Mouse (Mus musculus): ENCODE measurements around the gene Stx19. TPM values are rescaled to one million over a fixed set of nuclear protein-coding genes. Genes with fewer than 3 reads are reported as not detected.
A peak's percentile ranks its signal among the peaks of the same experiment; 100 is the strongest.

The Stx19 gene
- polyA plus RNA-seq, 1 experiment from 2014 or later: 5.6 TPM

GRCm38 (mm10) chr16:62854191-62855068, 40.0 kb downstream of the Stx19 start, which contains the start of gene Pros1:
Gene Pros1 (plus strand): TSS chr16:62854307.
- Histone ChIP-seq H3K9ac (replicated peaks; ENCODE audit: low read depth, low read length) (peak within 1 kb of the TSS; percentile 72), H3K27me3 (ENCODE audit: control insufficient read depth, insufficient read depth, low read length) (no peaks in the 10 kb centered on the region), H3K36me3 (ENCODE audit: control insufficient read depth, insufficient read depth, low read length) (no peaks in the 10 kb centered on the region), H3K9me3 (ENCODE audit: control insufficient read depth, low read depth, low read length) (no peaks in the 10 kb centered on the region), H3K4me1 (ENCODE audit: control insufficient read depth, insufficient read depth, low read length) (no peaks in the 10 kb centered on the region), H3K4me3 (ENCODE audit: low read depth, low read length) (peak within 1 kb of the TSS; percentile 56), H3K27ac (ENCODE audit: low read length) (peak within 1 kb of the TSS; percentile 58; the same call in 1 of the 2 replicates), H3K4me2 (replicated peaks; ENCODE audit: low read depth, low read length) (peak within 1 kb of the TSS; percentile 86)
- WGBS: 4% methylated on average over 37 of the region's 42 CpGs
- ATAC-seq (ENCODE audit: insufficient number of reproducible peaks, insufficient read depth, low FRiP score, low read depth): peak; percentile 92

DNA sequence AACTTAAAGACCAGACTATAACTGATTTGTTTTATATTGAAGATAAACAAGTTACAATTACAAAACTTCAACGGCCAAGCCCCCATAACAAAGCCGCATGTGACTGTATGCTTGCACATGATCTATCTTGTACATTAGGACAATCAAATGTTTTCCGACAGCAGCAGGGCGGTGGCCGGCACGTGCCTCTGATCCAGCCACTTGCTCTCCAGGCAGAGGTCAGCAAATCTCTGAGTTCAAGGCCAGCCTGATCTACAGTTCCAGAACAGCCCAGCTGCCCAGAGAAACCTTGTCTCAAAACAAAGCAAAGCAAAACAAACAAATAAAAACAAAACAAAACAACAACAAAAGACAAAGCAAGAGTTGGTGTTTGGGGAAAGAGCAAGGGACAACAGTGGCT, 40.9 kb downstream of the Stx19 start:
- Histone ChIP-seq H3K27ac (ENCODE audit: low read length) (no peak overlapping the region), H3K9me3 (ENCODE audit: control insufficient read depth, low read depth, low read length) (no peaks in the 10 kb centered on the region), H3K27me3 (ENCODE audit: control insufficient read depth, insufficient read depth, low read length) (no peaks in the 10 kb centered on the region), H3K36me3 (ENCODE audit: control insufficient read depth, insufficient read depth, low read length) (no peaks in the 10 kb centered on the region), H3K4me3 (ENCODE audit: low read depth, low read length) (no peak overlapping the region), H3K4me2 (replicated peaks; ENCODE audit: low read depth, low read length) (no peak overlapping the region; the same call in 1 of the 2 replicates), H3K9ac (replicated peaks; ENCODE audit: low read depth, low read length) (no peak overlapping the region), H3K4me1 (ENCODE audit: control insufficient read depth, insufficient read depth, low read length) (no peaks in the 10 kb centered on the region)
- no peak for ATAC-seq (ENCODE audit: insufficient number of reproducible peaks, insufficient read depth, low FRiP score, low read depth)
- 66% methylated on average over 6 of the region's 6 CpGs for WGBS

- Histone ChIP-seq H3K4me3 (ENCODE audit: low read depth, low read length) (no peak overlapping the region), H3K27me3 (ENCODE audit: control insufficient read depth, insufficient read depth, low read length) (no peaks in the 10 kb centered on the region), H3K9me3 (ENCODE audit: control insufficient read depth, low read depth, low read length) (no peaks in the 10 kb centered on the region), H3K4me2 (replicated peaks; ENCODE audit: low read depth, low read length) (no peak overlapping the region), H3K27ac (ENCODE audit: low read length) (no peak overlapping the region), H3K36me3 (ENCODE audit: control insufficient read depth, insufficient read depth, low read length) (no peaks in the 10 kb centered on the region), H3K9ac (replicated peaks; ENCODE audit: low read depth, low read length) (no peak overlapping the region), H3K4me1 (ENCODE audit: control insufficient read depth, insufficient read depth, low read length) (no peaks in the 10 kb centered on the region)
- 88% methylated on average over 2 of the region's 2 CpGs for WGBS
- no peak for ATAC-seq (ENCODE audit: insufficient number of reproducible peaks, insufficient read depth, low FRiP score, low read depth)
Observed at GRCm38 (mm10) chr16:62856273-62856672, 41.8 kb downstream of the Stx19 start.

- H3K9ac ChIP-seq (replicated peaks; ENCODE audit: low read depth, low read length): no peak overlapping the region
- H3K9me3 ChIP-seq (ENCODE audit: control insufficient read depth, low read depth, low read length): no peaks in the 10 kb centered on the region
- no peaks in the 10 kb centered on the region for H3K27me3 ChIP-seq (ENCODE audit: control insufficient read depth, insufficient read depth, low read length)
- H3K4me3 ChIP-seq (ENCODE audit: low read depth, low read length): no peak overlapping the region
- H3K4me1 ChIP-seq (ENCODE audit: control insufficient read depth, insufficient read depth, low read length): no peaks in the 10 kb centered on the region
- 91% methylated on average over 2 of the region's 2 CpGs for WGBS
- H3K36me3 ChIP-seq (ENCODE audit: control insufficient read depth, insufficient read depth, low read length): no peaks in the 10 kb centered on the region
- ATAC-seq (ENCODE audit: insufficient number of reproducible peaks, insufficient read depth, low FRiP score, low read depth): no peak
- no peak overlapping the region for H3K4me2 ChIP-seq (replicated peaks; ENCODE audit: low read depth, low read length)
- H3K27ac ChIP-seq (ENCODE audit: low read length): no peak overlapping the region
Observed at GRCm38 (mm10) chr16:62857498-62857897, 43.0 kb downstream of the Stx19 start.

DNA sequence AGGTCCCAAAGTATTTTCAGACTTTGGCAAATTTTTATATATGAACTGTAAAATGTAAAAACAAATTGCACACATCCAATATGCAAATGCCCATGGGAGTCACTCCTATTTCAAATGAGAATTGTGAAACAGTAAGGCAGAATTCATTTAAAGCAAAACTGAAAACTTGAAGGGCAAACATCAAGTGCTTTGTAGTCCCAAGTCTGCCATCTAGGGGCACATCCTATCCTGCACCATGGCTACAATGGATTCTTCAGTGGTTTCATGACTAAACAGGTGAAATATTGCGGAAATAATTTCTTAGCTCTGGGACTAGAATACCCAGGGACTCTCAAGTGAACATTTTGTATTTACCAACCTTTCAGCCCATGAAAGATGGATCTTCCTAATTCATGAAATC, 43.5 kb downstream of the Stx19 start:
- no peak overlapping the region for H3K4me3 ChIP-seq (ENCODE audit: low read depth, low read length)
- no peaks in the 10 kb centered on the region for H3K27me3 ChIP-seq (ENCODE audit: control insufficient read depth, insufficient read depth, low read length)
- no peaks in the 10 kb centered on the region for H3K9me3 ChIP-seq (ENCODE audit: control insufficient read depth, low read depth, low read length)
- no peak for ATAC-seq (ENCODE audit: insufficient number of reproducible peaks, insufficient read depth, low FRiP score, low read depth)
- H3K9ac ChIP-seq (replicated peaks; ENCODE audit: low read depth, low read length): no peak overlapping the region
- WGBS: 96% methylated on average over 1 of the region's 1 CpGs
- H3K36me3 ChIP-seq (ENCODE audit: control insufficient read depth, insufficient read depth, low read length): no peaks in the 10 kb centered on the region
- no peak overlapping the region for H3K4me2 ChIP-seq (replicated peaks; ENCODE audit: low read depth, low read length)
- H3K4me1 ChIP-seq (ENCODE audit: control insufficient read depth, insufficient read depth, low read length): no peaks in the 10 kb centered on the region
- no peak overlapping the region for H3K27ac ChIP-seq (ENCODE audit: low read length)

DNA sequence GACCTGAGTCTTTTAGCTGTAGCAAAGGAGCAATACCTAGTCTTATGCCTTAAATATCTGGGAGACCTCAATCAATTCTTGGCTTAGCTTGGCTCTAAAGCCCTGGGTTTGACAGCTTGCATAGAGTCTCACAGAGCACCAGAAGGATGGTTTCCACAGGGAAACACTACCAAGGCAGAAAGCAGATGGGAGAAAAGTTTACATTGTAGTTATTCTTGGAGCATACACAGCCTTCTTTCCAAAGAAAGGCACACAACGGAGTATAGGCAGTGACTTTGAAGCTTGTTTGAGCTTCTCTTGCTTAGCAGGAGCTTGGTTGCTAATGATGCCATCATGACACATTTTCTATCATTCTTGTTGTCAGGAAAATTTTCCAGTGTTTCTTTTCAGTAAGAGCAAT, 45.7 kb downstream of the Stx19 start:
- H3K4me2 ChIP-seq (replicated peaks; ENCODE audit: low read depth, low read length): no peak overlapping the region
- H3K36me3 ChIP-seq (ENCODE audit: control insufficient read depth, insufficient read depth, low read length): no peaks in the 10 kb centered on the region
- 70% methylated on average over 1 of the region's 1 CpGs for whole genome bisulfite sequencing
- no peak overlapping the region for H3K9ac ChIP-seq (replicated peaks; ENCODE audit: low read depth, low read length)
- no peaks in the 10 kb centered on the region for H3K4me1 ChIP-seq (ENCODE audit: control insufficient read depth, insufficient read depth, low read length)
- no peaks in the 10 kb centered on the region for H3K9me3 ChIP-seq (ENCODE audit: control insufficient read depth, low read depth, low read length)
- no peak overlapping the region for H3K27ac ChIP-seq (ENCODE audit: low read length)
- no peak for ATAC-seq (ENCODE audit: insufficient number of reproducible peaks, insufficient read depth, low FRiP score, low read depth)
- no peaks in the 10 kb centered on the region for H3K27me3 ChIP-seq (ENCODE audit: control insufficient read depth, insufficient read depth, low read length)
- no peak overlapping the region for H3K4me3 ChIP-seq (ENCODE audit: low read depth, low read length)

- no peaks in the 10 kb centered on the region for H3K4me1 ChIP-seq (ENCODE audit: control insufficient read depth, insufficient read depth, low read length)
- ATAC-seq (ENCODE audit: insufficient number of reproducible peaks, insufficient read depth, low FRiP score, low read depth): no peak
- no peaks in the 10 kb centered on the region for H3K36me3 ChIP-seq (ENCODE audit: control insufficient read depth, insufficient read depth, low read length)
- H3K4me2 ChIP-seq (replicated peaks; ENCODE audit: low read depth, low read length): no peak overlapping the region
- no peaks in the 10 kb centered on the region for H3K27me3 ChIP-seq (ENCODE audit: control insufficient read depth, insufficient read depth, low read length)
- H3K9ac ChIP-seq (replicated peaks; ENCODE audit: low read depth, low read length): no peak overlapping the region
- no peaks in the 10 kb centered on the region for H3K9me3 ChIP-seq (ENCODE audit: control insufficient read depth, low read depth, low read length)
- 78% methylated on average over 6 of the region's 6 CpGs for WGBS
- H3K27ac ChIP-seq (ENCODE audit: low read length): no peak overlapping the region
- no peak overlapping the region for H3K4me3 ChIP-seq (ENCODE audit: low read depth, low read length)
Observed at GRCm38 (mm10) chr16:62861455-62861854, 47.0 kb downstream of the Stx19 start.

DNA sequence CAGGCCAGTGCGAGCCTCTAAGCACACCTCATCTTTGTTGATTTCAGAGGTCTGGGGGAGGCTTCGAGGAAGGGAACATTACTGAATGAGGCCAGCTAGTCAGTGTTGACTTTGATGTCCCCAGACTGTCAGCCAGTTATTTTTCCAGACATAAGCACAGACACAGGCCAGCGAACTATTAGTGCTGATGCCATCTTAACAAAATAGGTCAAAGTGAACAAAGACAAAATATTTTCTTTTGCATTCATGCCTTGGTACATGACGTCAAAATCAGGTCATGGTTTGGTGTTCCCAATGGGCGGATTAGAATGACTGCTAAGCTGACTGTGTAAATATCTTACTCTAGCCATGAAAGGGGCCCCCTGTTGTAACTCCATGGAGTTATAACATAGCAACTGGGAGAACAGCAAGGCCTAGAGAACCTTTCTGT, 58.2 kb downstream of the Stx19 start:
- ATAC-seq (ENCODE audit: insufficient number of reproducible peaks, insufficient read depth, low FRiP score, low read depth): no peak
- Histone ChIP-seq H3K9ac (replicated peaks; ENCODE audit: low read depth, low read length) (no peak overlapping the region), H3K4me1 (ENCODE audit: control insufficient read depth, insufficient read depth, low read length) (no peaks in the 10 kb centered on the region), H3K27me3 (ENCODE audit: control insufficient read depth, insufficient read depth, low read length) (no peaks in the 10 kb centered on the region), H3K4me3 (ENCODE audit: low read depth, low read length) (no peak overlapping the region), H3K36me3 (ENCODE audit: control insufficient read depth, insufficient read depth, low read length) (no peaks in the 10 kb centered on the region), H3K4me2 (replicated peaks; ENCODE audit: low read depth, low read length) (no peak overlapping the region), H3K9me3 (ENCODE audit: control insufficient read depth, low read depth, low read length) (no peaks in the 10 kb centered on the region), H3K27ac (ENCODE audit: low read length) (no peak overlapping the region)
- 68% methylated on average over 5 of the region's 5 CpGs for WGBS
